Mouse (Mus musculus) ES-Bruce4 (cell line): ENCODE measurements around the gene Galnt6. TPM values are rescaled to one million over a fixed set of nuclear protein-coding genes. Genes with fewer than 3 reads are reported as not detected.

Experiments used
- H3K27ac ChIP-seq: 2 replicates; pipeline ENCODE4 v1.5.1; 2012; ENCODE audit warnings: low read length, inconsistent platforms; ENCODE audit not compliant: insufficient read depth
- H3K27me3 ChIP-seq: 2 replicates; pipeline ENCODE4 v1.6.1; 2012; ENCODE audit warnings: mild to moderate bottlenecking, low read length, inconsistent platforms; ENCODE audit not compliant: control insufficient read depth, poor library complexity, insufficient read depth, severe bottlenecking
- H3K36me3 ChIP-seq: 2 replicates; pipeline ENCODE4 v1.6.1; 2012; ENCODE audit warnings: inconsistent platforms, mild to moderate bottlenecking, low read length, moderate library complexity; ENCODE audit not compliant: control insufficient read depth, poor library complexity, insufficient read depth, severe bottlenecking
- H3K4me1 ChIP-seq: one replicate; pipeline ENCODE4 v1.8.1; 2011; ENCODE audit warnings: low read length; ENCODE audit not compliant: control insufficient read depth, insufficient read depth
- H3K4me3 ChIP-seq: 2 replicates; pipeline ENCODE4 v1.5.1; 2011; ENCODE audit warnings: low read depth, mild to moderate bottlenecking, low read length
- H3K9ac ChIP-seq: 2 replicates; pipeline ENCODE4 v1.6.1; 2012; ENCODE audit warnings: low read depth, mild to moderate bottlenecking, inconsistent platforms; ENCODE audit not compliant: poor library complexity, severe bottlenecking
- H3K9me3 ChIP-seq: replicated peaks from 2 replicates; pipeline ENCODE4 v1.6.1; 2012; ENCODE audit warnings: mild to moderate bottlenecking, low read length, inconsistent platforms; ENCODE audit not compliant: control insufficient read depth, poor library complexity, insufficient read depth, severe bottlenecking
- CTCF ChIP-seq: IDR thresholded peaks from one replicate; pipeline ENCODE4 v1.8.1; 2011; ENCODE audit warnings: low read depth, low read length
- EP300 ChIP-seq: IDR thresholded peaks from 2 replicates; pipeline ENCODE4 v1.6.1; 2011; ENCODE audit warnings: low read depth, low read length; ENCODE audit not compliant: insufficient read depth
- POLR2A ChIP-seq: IDR thresholded peaks from one replicate; pipeline ENCODE4 v1.8.1; 2011; ENCODE audit warnings: low read length; ENCODE audit not compliant: insufficient read depth
- polyA plus RNA-seq: library from polyadenylated mRNA; stranded (reverse); fragments of >200 nt; gene quantifications from 2 replicates; pipeline ENCODE4 v1.2.4, GENCODE M21; 2011; ENCODE audit warnings: low read depth; ENCODE audit not compliant: missing spikeins, insufficient read depth, insufficient read length

The Galnt6 gene
- polyA plus RNA-seq, 1 experiment: 28.1 TPM

GRCm38 (mm10) chr15:100646161-100646560 lies 83.0 kb downstream of the Galnt6 start:
- no peaks in the 10 kb centered on the region for H3K9me3 ChIP-seq
- no peak overlapping the region for H3K4me3 ChIP-seq
- H3K4me1 ChIP-seq: peaks cover 5% of the 10 kb centered on the region
- no peak overlapping the region for H3K9ac ChIP-seq
- no peak for TF ChIP-seq CTCF
- TF ChIP-seq POLR2A: no peak
- TF ChIP-seq EP300: no peak
- no peaks in the 10 kb centered on the region for H3K27me3 ChIP-seq
- H3K27ac ChIP-seq: no peak overlapping the region
- H3K36me3 ChIP-seq: no peaks in the 10 kb centered on the region

- H3K4me1 ChIP-seq: no peaks in the 10 kb centered on the region
- no peaks in the 10 kb centered on the region for H3K36me3 ChIP-seq
- H3K27me3 ChIP-seq: no peaks in the 10 kb centered on the region
- no peak overlapping the region for H3K27ac ChIP-seq
- H3K9me3 ChIP-seq: no peaks in the 10 kb centered on the region
- H3K4me3 ChIP-seq: no peak overlapping the region
- no peak overlapping the region for H3K9ac ChIP-seq
- TF ChIP-seq EP300 (no peak), CTCF (no peak), POLR2A (no peak)
Measured at GRCm38 (mm10) chr15:100642451-100642850, 86.7 kb downstream of the Galnt6 start.

Other genes with a start within 250 kb of the Galnt6 start
- gene Csrnp2, start 233.9 kb downstream of the Galnt6 start, polyA plus RNA-seq: 6.6 and 6.8 TPM in 2 replicates
- 14.2 and 15.7 TPM in 2 replicates for gene Tfcp2, start 177.4 kb downstream of the Galnt6 start, polyA plus RNA-seq
- gene Pou6f1, start 129.4 kb downstream of the Galnt6 start, polyA plus RNA-seq: 4.9 and 7.3 TPM in 2 replicates
- gene Dazap2, start 114.0 kb downstream of the Galnt6 start, polyA plus RNA-seq: 70.7 and 85.2 TPM in 2 replicates
- 36.6 and 45.6 TPM in 2 replicates for gene Smagp, start 92.4 kb downstream of the Galnt6 start, polyA plus RNA-seq
- 15.4 and 30.0 TPM in 2 replicates for gene Bin2, start 59.8 kb downstream of the Galnt6 start, polyA plus RNA-seq
- gene Cela1, start 41.5 kb downstream of the Galnt6 start, polyA plus RNA-seq: 2.0 and 2.4 TPM in 2 replicates
- gene Slc4a8, start 32.4 kb upstream of the Galnt6 start, polyA plus RNA-seq: 15.6 and 18.7 TPM in 2 replicates
- 7.0 and 8.9 TPM in 2 replicates for gene Scn8a, start 140.5 kb upstream of the Galnt6 start, polyA plus RNA-seq